Mouse (Mus musculus) CD4-positive, CD25-positive, alpha-beta regulatory T cell, adult 2 months (primary cell): Measurements from ENCODE around the gene Atf5.

Experiments used
- DNase-seq: peaks from one replicate; pipeline ENCODE4 v3.0.0-alpha.2; 2012; ENCODE audit warnings: low read depth, low spot score

Atf5 gene

GRCm38 (mm10) chr7:44816470-44817021 lies at the start of gene Atf5:
Gene Atf5, minus strand, starts transcription at chr7:44816658.
- DNase-seq, result no peak

- DNase-seq, result no peak
Measured at GRCm38 (mm10) chr7:44864595-44865542, 48.4 kb upstream of the Atf5 start.

- no peak for DNase-seq
Measured at GRCm38 (mm10) chr7:44863982-44864494, 47.6 kb upstream of the Atf5 start.

GRCm38 (mm10) chr7:44863210-44863609 lies 46.8 kb upstream of the Atf5 start:
- DNase-seq, result no peak

GRCm38 (mm10) chr7:44862434-44862833 lies 46.0 kb upstream of the Atf5 start:
- DNase-seq, result no peak

- no peak for DNase-seq
Measured at GRCm38 (mm10) chr7:44861429-44861816, 45.0 kb upstream of the Atf5 start.

GRCm38 (mm10) chr7:44860576-44861428 lies 44.3 kb upstream of the Atf5 start:
- peak; percentile 81 for DNase-seq

GRCm38 (mm10) chr7:44859896-44860295 lies 43.4 kb upstream of the Atf5 start:
- DNase-seq, result no peak

- DNase-seq, result peak; percentile 64
Measured at GRCm38 (mm10) chr7:44857905-44858304, 41.4 kb upstream of the Atf5 start.

- peak; percentile 89 for DNase-seq
Measured at GRCm38 (mm10) chr7:44857042-44857552, 40.6 kb upstream of the Atf5 start, which contains the start of gene Pnkp. Gene Pnkp, plus strand, starts transcription at chr7:44857139.

GRCm38 (mm10) chr7:44856265-44856916 lies 39.9 kb upstream of the Atf5 start:
- no peak for DNase-seq

- no peak for DNase-seq
Measured at GRCm38 (mm10) chr7:44855036-44855435, 38.6 kb upstream of the Atf5 start.

GRCm38 (mm10) chr7:44854356-44855031 lies 38.0 kb upstream of the Atf5 start:
- peak; percentile 81 for DNase-seq

- DNase-seq, result no peak
Measured at GRCm38 (mm10) chr7:44853596-44854355, 37.3 kb upstream of the Atf5 start.

GRCm38 (mm10) chr7:44853065-44853464 lies 36.6 kb upstream of the Atf5 start:
- no peak for DNase-seq

GRCm38 (mm10) chr7:44852259-44853027 lies 36.0 kb upstream of the Atf5 start:
- DNase-seq, result peak; percentile 3

- DNase-seq, result no peak
Measured at GRCm38 (mm10) chr7:44851625-44852234, 35.3 kb upstream of the Atf5 start.
